Mouse (Mus musculus): ENCODE measurements around the gene Ska2. TPM values are rescaled to one million over a fixed set of nuclear protein-coding genes. Genes with fewer than 3 reads are reported as not detected.
A peak's percentile ranks its signal among the peaks of the same experiment; 100 is the strongest.

Gene Ska2
- total and polyA plus RNA-seq, 3 experiments = 23.7 to 57.6 (median 39.3) TPM

DNA sequence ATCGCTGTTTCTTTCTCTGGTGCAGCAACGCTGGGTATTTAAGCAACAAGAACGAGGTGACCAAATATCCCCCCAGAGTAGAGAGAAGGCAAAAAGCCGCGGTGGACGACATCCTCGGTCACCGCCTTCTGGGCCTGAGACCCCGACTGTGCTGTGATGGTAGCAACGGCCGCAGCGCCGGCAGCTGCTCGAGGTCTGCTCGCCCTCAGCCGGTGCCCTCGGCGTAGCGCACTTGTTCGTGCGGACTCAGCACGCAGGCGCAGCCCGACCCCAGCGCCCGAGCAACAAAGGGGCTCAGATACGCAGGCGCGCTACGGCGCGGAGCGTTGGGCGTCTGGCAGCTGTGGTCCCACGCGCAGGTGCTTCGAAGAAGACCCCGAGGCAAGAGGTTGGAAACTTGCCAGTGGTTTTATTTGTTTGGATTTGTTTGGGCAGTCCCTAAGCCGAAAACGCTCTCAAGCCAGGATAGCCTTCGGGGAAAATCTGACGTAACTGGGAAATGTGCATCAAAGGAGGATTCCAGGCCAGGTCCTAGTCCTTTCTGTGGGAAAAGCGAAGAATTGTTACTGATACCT lies 35.1 kb upstream of the Ska2 start, which contains the start of gene Gdpd1:
Gene Gdpd1 (minus strand): TSS at position 197 of the 575 bp plus-strand sequence.
- H3K9ac ChIP-seq (ENCODE audit: insufficient read depth, low read depth) = peak within 1 kb of the TSS; percentile 73
- in situ Hi-C loops (cut with MboI; ENCODE audit: low pct_ligation_motif_present, low pct_unique_long_range_greater_than_20kb, low sequenced_read_pairs) = no loop called here
- peaks cover 13 to 26% of the 10 kb centered on the region in 2 experiments for H3K36me3 ChIP-seq (replicated peaks in 1 of 2; ENCODE audit: control insufficient read depth in 1 of 2, insufficient read depth in 1 of 2, low read length in 1 of 2)
- H3K79me2 ChIP-seq (replicated peaks; ENCODE audit: control insufficient read depth, extremely low read depth, insufficient read depth, poor library complexity, severe bottlenecking) = 0 out of 2 replicates have a peak, but pooled peaks cover 1% of the 10 kb centered on the region
- H3K4me1 ChIP-seq (ENCODE audit: control insufficient read depth in 1 of 2, insufficient read depth in 2 of 2) = peaks cover 0 to 15% of the 10 kb centered on the region in 2 experiments; a peak in 2 of 4 replicates
- H3K27me3 ChIP-seq (replicated peaks) = peaks cover 6% of the 10 kb centered on the region
- no peak within 1 kb of the TSS for H3K27ac ChIP-seq (ENCODE audit: insufficient read depth, low read depth)
- H3K4me3 ChIP-seq (replicated peaks in 1 of 3; ENCODE audit: low read depth in 2 of 3, low read length in 2 of 3, poor library complexity in 1 of 3) = peak within 1 kb of the TSS; percentile 51 to 62 (median 59)
- no peaks in the 10 kb centered on the region for H3K9me3 ChIP-seq (replicated peaks; ENCODE audit: low read length)
- peak; percentile 18; the same call in 1 of the 2 replicates for TF ChIP-seq BHLHE40 (IDR thresholded peaks at IDR 0.05; ENCODE audit: low read depth, low read length)
- TF ChIP-seq MAX (IDR thresholded peaks at IDR 0.05; ENCODE audit: low read length) = peak; percentile 91
- TF ChIP-seq TBP (conservative IDR thresholded peaks at IDR 0.05; ENCODE audit: low read depth, low read length) = 0 out of 2 replicates have a peak, but pooled peaks have one; percentile 56
- peak; percentile 48 for TF ChIP-seq RAD21 (IDR thresholded peaks at IDR 0.05; ENCODE audit: low read depth, low read length)
- TF ChIP-seq MYC (IDR thresholded peaks at IDR 0.05; ENCODE audit: low read depth, low read length) = 0 out of 2 replicates have a peak, but pooled peaks have one; percentile 11
- no peak for TF ChIP-seq MAFK (IDR thresholded peaks at IDR 0.05; ENCODE audit: insufficient replicate concordance, low read length)
- TF ChIP-seq ZNF384 (IDR thresholded peaks at IDR 0.05; ENCODE audit: low read depth, low read length) = no peak
- no peak for TF ChIP-seq ZMIZ1 (IDR thresholded peaks at IDR 0.05; ENCODE audit: low read depth, low read length)
- peak; percentile 26; the same call in 1 of the 2 replicates for TF ChIP-seq MEF2A (IDR thresholded peaks at IDR 0.05; ENCODE audit: borderline replicate concordance, low read depth, low read length)
- TF ChIP-seq USF1 (IDR thresholded peaks at IDR 0.05; ENCODE audit: low read depth, low read length) = no peak
- no peak for TF ChIP-seq RCOR1 (conservative IDR thresholded peaks at IDR 0.05; ENCODE audit: low read depth, low read length)
- no peak; the same call in 1 of the 2 replicates for TF ChIP-seq ELF1 (IDR thresholded peaks at IDR 0.05; ENCODE audit: low read depth, low read length)
- TF ChIP-seq CHD1 (IDR thresholded peaks at IDR 0.05; ENCODE audit: low read depth, low read length) = no peak
- TF ChIP-seq JUN (IDR thresholded peaks at IDR 0.05; ENCODE audit: insufficient read depth, low read depth, low read length) = peak; percentile 12; the same call in 1 of the 2 replicates
- TF ChIP-seq JUND (conservative IDR thresholded peaks at IDR 0.05; ENCODE audit: low read depth, low read length) = peak; percentile 46; the same call in 1 of the 2 replicates
- TF ChIP-seq SMC3 (IDR thresholded peaks at IDR 0.05; ENCODE audit: low read depth, low read length) = peak; percentile 27; the same call in 1 of the 2 replicates
- no peak for TF ChIP-seq E2F4 (IDR thresholded peaks at IDR 0.05; ENCODE audit: insufficient replicate concordance, low read depth, low read length)
- no peak for TF ChIP-seq GABPA (IDR thresholded peaks at IDR 0.05; ENCODE audit: insufficient replicate concordance, low read depth, low read length)
- TF ChIP-seq CHD2 (IDR thresholded peaks at IDR 0.05; ENCODE audit: low read length) = no peak
- TF ChIP-seq NRF1 (IDR thresholded peaks at IDR 0.05; ENCODE audit: low read depth, low read length) = peak; percentile 99
- 0 out of 2 replicates have a peak, but pooled peaks have one; percentile 5 for TF ChIP-seq MXI1 (IDR thresholded peaks at IDR 0.05; ENCODE audit: low read depth, low read length)
- TF ChIP-seq CTCF (conservative IDR thresholded peaks at IDR 0.05 in 1 of 2, IDR thresholded peaks at IDR 0.05 in 1 of 2; ENCODE audit: low read depth in 2 of 2, low read length in 2 of 2) = peak in 1 of 2 experiments; percentile 60; a peak in 2 of 4 replicates
- TF ChIP-seq TCF12 (IDR thresholded peaks at IDR 0.05; ENCODE audit: low read depth, low read length) = peak; percentile 75; the same call in 1 of the 2 replicates
- no peak for TF ChIP-seq MAZ (IDR thresholded peaks at IDR 0.05; ENCODE audit: low read depth, low read length)
- TF ChIP-seq POLR2AphosphoS2 (IDR thresholded peaks at IDR 0.05; ENCODE audit: low read depth, low read length) = peak; percentile 59; the same call in 1 of the 2 replicates
- no peak; the same call in 1 of the 2 replicates for TF ChIP-seq IRF4 (IDR thresholded peaks at IDR 0.05; ENCODE audit: low read depth, low read length)
- TF ChIP-seq ZKSCAN1 (IDR thresholded peaks at IDR 0.05; ENCODE audit: borderline replicate concordance, low read depth, low read length) = no peak
- TF ChIP-seq EP300 (IDR thresholded peaks at IDR 0.05; ENCODE audit: low read length) = no peak
- TF ChIP-seq KAT2A (IDR thresholded peaks at IDR 0.05; ENCODE audit: insufficient replicate concordance, low read length) = no peak
- no peak; the same call in 1 of the 2 replicates for TF ChIP-seq SIN3A (IDR thresholded peaks at IDR 0.05; ENCODE audit: low read length)
- no peak; the same call in 1 of the 2 replicates for TF ChIP-seq ETS1 (conservative IDR thresholded peaks at IDR 0.05; ENCODE audit: low read depth, low read length)
- no peak for TF ChIP-seq USF2 (conservative IDR thresholded peaks at IDR 0.05; ENCODE audit: low read depth, low read length)
- TF ChIP-seq NELFE (IDR thresholded peaks at IDR 0.05; ENCODE audit: low read depth, low read length) = peak; percentile 84
- TF ChIP-seq HCFC1 (IDR thresholded peaks at IDR 0.05; ENCODE audit: low read depth, low read length) = no peak
- TF ChIP-seq ZC3H11A (IDR thresholded peaks at IDR 0.05; ENCODE audit: low read depth, low read length) = no peak
- TF ChIP-seq PAX5 (IDR thresholded peaks at IDR 0.05; ENCODE audit: low read length) = no peak
- peak; percentile 87 for TF ChIP-seq POLR2A (IDR thresholded peaks at IDR 0.05; ENCODE audit: low read depth, low read length)
- peak; percentile 85; the same call in 1 of the 2 replicates for TF ChIP-seq UBTF (IDR thresholded peaks at IDR 0.05; ENCODE audit: low read depth, low read length)
- H3K4me2 ChIP-seq (ENCODE audit: insufficient read depth, low read depth, poor library complexity, severe bottlenecking) = peak within 1 kb of the TSS; percentile 92
- dilution Hi-C loops (cut with MboI; ENCODE audit: extremely low pct_ligation_motif_present, extremely low pct_unique_long_range_greater_than_20kb, low sequenced_read_pairs) = no loop called here
- DNase-seq (ENCODE audit: extremely low read depth) = peak; percentile 85
